Mouse (Mus musculus) embryonic facial prominence, embryonic 14.5 days (tissue): ENCODE results near the gene Pou2f1. TPM values are rescaled to one million over a fixed set of nuclear protein-coding genes. Genes with fewer than 3 reads are reported as not detected.

Experiments
- ATAC-seq: fragments of 200-750 bp; cut with Nextera tagmentation; 2 replicates; pipeline ENCODE4 v1.8.0; 2017; ENCODE audit warnings: low read depth, moderate number of reproducible peaks, moderate TSS enrichment
- DNase-seq: peaks from one replicate; pipeline ENCODE4 v3.0.0-alpha.2; 2015; ENCODE audit warnings: low spot score
- H3K27ac ChIP-seq: fragments of 300-500 bp; sonication (generic); replicated peaks from 2 replicates; pipeline ENCODE4 v1.5.1; 2014; ENCODE audit warnings: low read depth, mild to moderate bottlenecking, low read length, moderate library complexity
- H3K27me3 ChIP-seq: fragments of 300-500 bp; sonication (generic); replicated peaks from 2 replicates; pipeline ENCODE4 v1.6.1; 2014; ENCODE audit warnings: low read length; ENCODE audit not compliant: control insufficient read depth, insufficient read depth
- H3K36me3 ChIP-seq: fragments of 300-500 bp; sonication (generic); 2 replicates; pipeline ENCODE4 v1.6.1; 2014; ENCODE audit warnings: low read length, mixed read lengths; ENCODE audit not compliant: control insufficient read depth, insufficient read depth
- H3K4me1 ChIP-seq: fragments of 300-500 bp; sonication (generic); 2 replicates; pipeline ENCODE4 v1.6.1; 2014; ENCODE audit warnings: antibody characterized with exemption, low read length; ENCODE audit not compliant: control insufficient read depth, insufficient read depth
- H3K4me2 ChIP-seq: fragments of 300-500 bp; sonication (generic); 2 replicates; pipeline ENCODE4 v1.6.1; 2014; ENCODE audit warnings: low read depth, mild to moderate bottlenecking, low read length, moderate library complexity, mixed read lengths
- H3K4me3 ChIP-seq: fragments of 300-500 bp; sonication (generic); 2 replicates; pipeline ENCODE4 v1.5.1; 2014; ENCODE audit warnings: low read depth, mild to moderate bottlenecking, low read length
- H3K9ac ChIP-seq: fragments of 300-500 bp; sonication (generic); 2 replicates; pipeline ENCODE4 v1.6.1; 2014; ENCODE audit warnings: low read depth, mild to moderate bottlenecking, low read length, moderate library complexity, mixed read lengths
- H3K9me3 ChIP-seq: fragments of 300-500 bp; sonication (generic); 2 replicates; pipeline ENCODE4 v1.6.1; 2016; ENCODE audit warnings: low read length; ENCODE audit not compliant: control insufficient read depth
- WGBS: fragments of 180-500 bp; shearing (Covaris S2); extraction: QIAGEN DNeasy Blood & Tissue Kit; methylation state at CpG from one replicate; pipeline ENCODE4 v1.1.7; 2014; 5-methylcytosine and 5-hydroxymethylcytosine counted together
- polyA plus RNA-seq: library from polyadenylated mRNA; unstranded; fragments of >200 nt; fragmentation: Nextera tagmentation; extraction: Ambion mirVana; gene quantifications from 2 replicates; pipeline ENCODE4 v1.2.1, GENCODE M21; 2014

Gene Pou2f1
- polyA plus RNA-seq, 1 experiment from 2014 or later = 13.6 TPM

- H3K9me3 ChIP-seq = no peaks in the 10 kb centered on the region
- 66% methylated on average over 1 of the region's 1 CpGs for WGBS
- no peak for DNase-seq
- ATAC-seq = no peak
- no peaks in the 10 kb centered on the region for H3K36me3 ChIP-seq
- H3K4me2 ChIP-seq = no peak overlapping the region
- no peak overlapping the region for H3K27ac ChIP-seq
- no peaks in the 10 kb centered on the region for H3K4me1 ChIP-seq
- H3K9ac ChIP-seq = no peak overlapping the region
- no peak overlapping the region for H3K4me3 ChIP-seq
- no peaks in the 10 kb centered on the region for H3K27me3 ChIP-seq
Observed at GRCm38 (mm10) chr1:165922488-165922887, 80.0 kb downstream of the Pou2f1 start.

- ATAC-seq (no peak), DNase-seq (no peak)
- Histone ChIP-seq H3K4me3 (no peak overlapping the region), H3K4me1 (no peaks in the 10 kb centered on the region), H3K9ac (no peak overlapping the region), H3K4me2 (no peak overlapping the region), H3K36me3 (peaks cover 8% of the 10 kb centered on the region), H3K27ac (no peak overlapping the region), H3K9me3 (0 out of 2 replicates have a peak, but pooled peaks cover 3% of the 10 kb centered on the region), H3K27me3 (no peaks in the 10 kb centered on the region)
- 74% methylated on average over 3 of the region's 3 CpGs for WGBS
Observed at GRCm38 (mm10) chr1:165921026-165921425, 81.5 kb downstream of the Pou2f1 start.

- Histone ChIP-seq H3K9me3 (0 out of 2 replicates have a peak, but pooled peaks cover 3% of the 10 kb centered on the region), H3K27me3 (no peaks in the 10 kb centered on the region), H3K36me3 (peaks cover 21% of the 10 kb centered on the region), H3K27ac (no peak overlapping the region), H3K9ac (no peak overlapping the region), H3K4me2 (no peak overlapping the region), H3K4me1 (no peaks in the 10 kb centered on the region), H3K4me3 (no peak overlapping the region)
- ATAC-seq (no peak), DNase-seq (no peak)
- WGBS = 86% methylated on average over 2 of the region's 2 CpGs
Observed at GRCm38 (mm10) chr1:165914416-165914801, 88.1 kb downstream of the Pou2f1 start.

- no peak overlapping the region for H3K4me3 ChIP-seq
- 0 out of 2 replicates have a peak, but pooled peaks cover 3% of the 10 kb centered on the region for H3K9me3 ChIP-seq
- no peak overlapping the region for H3K4me2 ChIP-seq
- H3K27ac ChIP-seq = no peak overlapping the region
- no peaks in the 10 kb centered on the region for H3K27me3 ChIP-seq
- no peak for ATAC-seq
- 83% methylated on average over 2 of the region's 2 CpGs for WGBS
- no peak overlapping the region for H3K9ac ChIP-seq
- no peak for DNase-seq
- peaks cover 23% of the 10 kb centered on the region for H3K36me3 ChIP-seq
- H3K4me1 ChIP-seq = no peaks in the 10 kb centered on the region
Observed at GRCm38 (mm10) chr1:165913720-165914415, 88.6 kb downstream of the Pou2f1 start.

- Histone ChIP-seq H3K27ac (no peak overlapping the region), H3K4me3 (no peak overlapping the region), H3K27me3 (no peaks in the 10 kb centered on the region), H3K4me2 (no peak overlapping the region), H3K4me1 (no peaks in the 10 kb centered on the region), H3K36me3 (peaks cover 39% of the 10 kb centered on the region), H3K9ac (no peak overlapping the region), H3K9me3 (no peaks in the 10 kb centered on the region)
- no peak for DNase-seq
- 87% methylated on average over 3 of the region's 3 CpGs for WGBS
- ATAC-seq = no peak
Observed at GRCm38 (mm10) chr1:165909471-165909870, 93.0 kb downstream of the Pou2f1 start.

- Histone ChIP-seq H3K4me2 (no peak overlapping the region), H3K4me3 (no peak overlapping the region), H3K36me3 (peaks cover 39% of the 10 kb centered on the region), H3K27me3 (no peaks in the 10 kb centered on the region), H3K4me1 (no peaks in the 10 kb centered on the region), H3K9ac (no peak overlapping the region), H3K27ac (no peak overlapping the region), H3K9me3 (no peaks in the 10 kb centered on the region)
- DNase-seq (no peak), ATAC-seq (no peak)
- WGBS = 81% methylated on average over 3 of the region's 3 CpGs
Observed at GRCm38 (mm10) chr1:165908806-165909205, 93.7 kb downstream of the Pou2f1 start.

GRCm38 (mm10) chr1:165908153-165908552 lies 94.3 kb downstream of the Pou2f1 start:
- Histone ChIP-seq H3K4me3 (no peak overlapping the region), H3K4me2 (no peak overlapping the region), H3K27me3 (no peaks in the 10 kb centered on the region), H3K36me3 (peaks cover 39% of the 10 kb centered on the region), H3K9me3 (no peaks in the 10 kb centered on the region), H3K4me1 (no peaks in the 10 kb centered on the region), H3K9ac (no peak overlapping the region), H3K27ac (no peak overlapping the region)
- ATAC-seq (no peak), DNase-seq (no peak)
- 95% methylated on average over 2 of the region's 2 CpGs for WGBS

- no peak overlapping the region for H3K27ac ChIP-seq
- ATAC-seq (no peak), DNase-seq (peak; percentile 6)
- H3K4me3 ChIP-seq = no peak overlapping the region
- no peaks in the 10 kb centered on the region for H3K4me1 ChIP-seq
- no peaks in the 10 kb centered on the region for H3K9me3 ChIP-seq
- H3K9ac ChIP-seq = no peak overlapping the region
- H3K36me3 ChIP-seq = peaks cover 35% of the 10 kb centered on the region
- no peaks in the 10 kb centered on the region for H3K27me3 ChIP-seq
- no peak overlapping the region for H3K4me2 ChIP-seq
- 80% methylated on average over 1 of the region's 1 CpGs for WGBS
Observed at GRCm38 (mm10) chr1:165903596-165903995, 98.9 kb downstream of the Pou2f1 start.

- no peak overlapping the region for H3K9ac ChIP-seq
- no peaks in the 10 kb centered on the region for H3K4me1 ChIP-seq
- H3K36me3 ChIP-seq = peaks cover 31% of the 10 kb centered on the region
- 77% methylated on average over 2 of the region's 2 CpGs for WGBS
- no peak overlapping the region for H3K4me3 ChIP-seq
- ATAC-seq (no peak), DNase-seq (no peak)
- no peaks in the 10 kb centered on the region for H3K27me3 ChIP-seq
- no peak overlapping the region for H3K27ac ChIP-seq
- no peaks in the 10 kb centered on the region for H3K9me3 ChIP-seq
- no peak overlapping the region for H3K4me2 ChIP-seq
Observed at GRCm38 (mm10) chr1:165891686-165892085, 110.8 kb downstream of the Pou2f1 start.
